Mouse (Mus musculus) stomach, postnatal 0 days (tissue): Measurements from ENCODE around the gene Hmgb2. TPM values are rescaled to one million over a fixed set of nuclear protein-coding genes. Genes with fewer than 3 reads are reported as not detected.
A peak's percentile ranks its signal among the peaks of the same experiment; 100 is the strongest.

Source experiments
- ATAC-seq: fragments of 200-750 bp; cut with Nextera tagmentation; 2 replicates; pipeline ENCODE4 v1.8.0; 2017; ENCODE audit not compliant: low FRiP score, low TSS enrichment
- DNase-seq: peaks from one replicate; pipeline ENCODE4 v3.0.0-alpha.2; 2016; ENCODE audit warnings: low spot score
- H3K27ac ChIP-seq: fragments of 300-500 bp; sonication (generic); replicated peaks from 2 replicates; pipeline ENCODE4 v1.5.1; 2014; ENCODE audit warnings: mild to moderate bottlenecking, control low read depth
- H3K27me3 ChIP-seq: fragments of 300-500 bp; sonication (generic); 2 replicates; pipeline ENCODE4 v1.6.1; 2014; ENCODE audit warnings: low read length; ENCODE audit not compliant: control insufficient read depth, insufficient read depth
- H3K36me3 ChIP-seq: fragments of 300-500 bp; sonication (generic); 2 replicates; pipeline ENCODE4 v1.6.1; 2014; ENCODE audit warnings: low read length, mixed read lengths; ENCODE audit not compliant: control insufficient read depth, insufficient read depth
- H3K4me1 ChIP-seq: fragments of 300-500 bp; sonication (generic); replicated peaks from 2 replicates; pipeline ENCODE4 v1.6.1; 2014; ENCODE audit warnings: antibody characterized with exemption; ENCODE audit not compliant: control insufficient read depth, insufficient read depth
- H3K4me2 ChIP-seq: fragments of 300-500 bp; sonication (generic); replicated peaks from 2 replicates; pipeline ENCODE4 v1.6.1; 2014; ENCODE audit warnings: low read depth, mild to moderate bottlenecking, control low read depth, moderate library complexity
- H3K4me3 ChIP-seq: fragments of 300-500 bp; sonication (generic); 2 replicates; pipeline ENCODE4 v1.5.1; 2014; ENCODE audit warnings: low read depth, low read length, control low read depth
- H3K9ac ChIP-seq: fragments of 300-500 bp; sonication (generic); 2 replicates; pipeline ENCODE4 v1.6.1; 2014; ENCODE audit warnings: mild to moderate bottlenecking, low read length, control low read depth, mixed read lengths
- H3K9me3 ChIP-seq: fragments of 300-500 bp; sonication (generic); 2 replicates; pipeline ENCODE4 v1.6.1; 2016; ENCODE audit warnings: low read length; ENCODE audit not compliant: control insufficient read depth
- CTCF ChIP-seq: IDR thresholded peaks from 2 replicates; pipeline ENCODE4 v1.5.1; 2016; ENCODE audit warnings: antibody characterized with exemption, low read depth, mild to moderate bottlenecking, moderate library complexity
- EP300 ChIP-seq: optimal IDR thresholded peaks from 2 replicates; pipeline ENCODE3; 2016; ENCODE audit warnings: antibody characterized with exemption
- WGBS: fragments of 180-500 bp; shearing (Covaris S2); extraction: QIAGEN DNeasy Blood & Tissue Kit; methylation state at CpG from one replicate; pipeline ENCODE4 v1.1.7; 2014; 5-methylcytosine and 5-hydroxymethylcytosine counted together
- polyA plus RNA-seq: library from polyadenylated mRNA; unstranded; fragments of >200 nt; fragmentation: Nextera tagmentation; extraction: Ambion mirVana; gene quantifications from 2 replicates; pipeline ENCODE4 v1.2.1, GENCODE M21; 2015

The Hmgb2 gene
- polyA plus RNA-seq, 1 experiment from 2014 or later = 220 TPM

DNA sequence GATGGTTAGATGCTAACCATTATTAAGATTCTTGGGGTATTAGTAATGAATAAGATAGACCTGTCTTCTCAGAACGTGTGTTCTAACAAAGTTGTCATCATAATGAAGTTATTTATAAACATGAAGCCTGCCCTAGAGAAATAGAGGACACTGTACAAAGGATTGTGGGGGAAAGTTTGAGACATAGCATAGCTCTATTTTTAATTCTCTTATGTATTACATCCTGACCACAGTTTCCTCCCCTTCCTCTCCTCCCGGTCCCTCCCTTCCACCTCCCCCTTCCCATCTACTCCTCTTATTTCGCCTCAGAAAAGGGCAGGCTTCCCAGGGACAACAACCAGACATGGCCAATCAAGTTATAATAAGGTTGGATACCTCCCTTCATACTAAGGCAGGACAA is 33.3 kb upstream of the Hmgb2 start:
- DNase-seq = no peak
- no peak overlapping the region for H3K27ac ChIP-seq
- no peak overlapping the region for H3K4me2 ChIP-seq
- peaks cover 6% of the 10 kb centered on the region; the same call in 1 of the 2 replicates for H3K36me3 ChIP-seq
- no peak overlapping the region for H3K9ac ChIP-seq
- no peaks in the 10 kb centered on the region for H3K9me3 ChIP-seq
- WGBS = 60% methylated on average over 3 of the region's 3 CpGs
- no peaks in the 10 kb centered on the region for H3K4me1 ChIP-seq
- ATAC-seq = no peak
- TF ChIP-seq CTCF (no peak), EP300 (no peak)
- no peak overlapping the region for H3K4me3 ChIP-seq
- H3K27me3 ChIP-seq = no peaks in the 10 kb centered on the region

DNA sequence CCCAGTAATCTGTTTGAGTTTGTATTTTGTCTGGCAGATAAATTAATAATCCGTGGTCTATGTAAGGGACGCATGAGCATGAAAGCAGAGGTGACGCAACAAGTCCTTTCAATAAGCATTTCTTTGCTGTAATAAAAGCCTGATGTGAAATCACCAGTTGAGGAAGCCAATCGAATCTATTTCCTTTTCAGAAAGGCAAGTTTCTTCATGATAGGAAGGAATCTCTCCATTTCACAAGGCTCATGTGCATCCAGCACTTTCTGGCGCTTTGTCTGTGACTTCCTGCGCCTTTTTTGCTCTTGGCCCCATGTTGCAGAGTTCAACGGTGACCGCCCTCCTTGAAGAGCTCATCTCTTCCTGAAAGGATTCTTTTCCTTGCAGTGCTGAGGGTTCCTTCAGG is 32.0 kb upstream of the Hmgb2 start:
- Histone ChIP-seq H3K9me3 (no peaks in the 10 kb centered on the region), H3K27ac (no peak overlapping the region), H3K36me3 (peaks cover 6% of the 10 kb centered on the region; the same call in 1 of the 2 replicates), H3K4me3 (no peak overlapping the region), H3K4me2 (no peak overlapping the region), H3K9ac (no peak overlapping the region), H3K27me3 (no peaks in the 10 kb centered on the region), H3K4me1 (no peaks in the 10 kb centered on the region)
- ATAC-seq (no peak), DNase-seq (no peak)
- TF ChIP-seq CTCF (no peak), EP300 (peak; percentile 37)
- WGBS = 75% methylated on average over 8 of the region's 8 CpGs

- Histone ChIP-seq H3K9me3 (no peaks in the 10 kb centered on the region), H3K27ac (no peak overlapping the region), H3K4me3 (no peak overlapping the region), H3K9ac (no peak overlapping the region), H3K4me1 (no peaks in the 10 kb centered on the region), H3K4me2 (no peak overlapping the region), H3K36me3 (peaks cover 6% of the 10 kb centered on the region; the same call in 1 of the 2 replicates), H3K27me3 (no peaks in the 10 kb centered on the region)
- TF ChIP-seq CTCF (no peak), EP300 (no peak)
- WGBS = 78% methylated on average over 4 of the region's 4 CpGs
- no peak for DNase-seq
- no peak for ATAC-seq
Observed at GRCm38 (mm10) chr8:57480606-57481005, 31.1 kb upstream of the Hmgb2 start.

DNA sequence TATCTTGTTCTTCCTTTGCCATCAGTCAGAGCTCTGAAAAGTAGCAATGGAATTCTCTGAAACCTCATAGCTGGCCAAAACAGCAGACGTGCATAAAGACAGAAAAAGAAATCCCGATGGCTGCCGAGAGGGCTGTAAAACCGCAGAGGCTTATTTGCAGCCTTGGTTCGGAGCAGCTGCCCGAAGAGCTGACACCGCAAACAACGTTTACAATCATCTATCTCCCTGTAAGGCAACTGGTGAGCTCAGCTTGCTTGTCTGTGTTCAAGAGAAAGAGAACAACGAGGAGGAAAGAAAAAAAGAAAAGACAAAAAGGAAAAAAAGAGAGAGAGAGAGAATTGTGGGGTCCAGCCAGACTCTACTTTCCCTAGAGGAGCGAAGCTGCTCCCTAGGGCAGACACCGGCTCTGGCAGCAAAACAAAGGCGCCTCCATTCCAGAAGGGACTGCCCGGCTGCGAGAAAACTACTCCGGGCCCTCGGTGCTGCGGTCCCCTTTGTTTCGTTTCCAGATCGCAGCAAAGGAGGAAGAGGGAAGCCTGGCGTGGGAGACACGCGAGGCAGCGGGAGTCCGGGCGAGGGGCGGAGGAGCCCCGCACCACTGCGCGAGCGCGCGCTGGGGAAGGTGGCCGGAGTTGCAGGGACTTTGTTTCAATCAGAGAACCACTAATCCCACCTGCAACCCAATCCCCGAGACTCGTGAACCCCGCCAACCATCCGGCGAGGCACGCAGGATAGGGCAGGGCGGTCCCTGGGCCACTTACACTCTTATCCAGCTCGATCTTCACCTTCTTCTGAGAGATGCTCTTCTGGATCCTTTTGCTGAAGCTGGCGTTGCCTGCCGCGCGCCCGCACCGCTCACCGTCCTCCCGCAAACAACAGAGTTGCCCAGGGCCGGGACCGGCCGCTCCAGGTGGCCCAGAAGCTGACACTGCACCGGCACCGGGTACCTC is 24.9 kb upstream of the Hmgb2 start:
- Histone ChIP-seq H3K36me3 (peaks cover 4% of the 10 kb centered on the region; the same call in 1 of the 2 replicates), H3K27me3 (no peaks in the 10 kb centered on the region), H3K4me1 (no peaks in the 10 kb centered on the region), H3K9me3 (no peaks in the 10 kb centered on the region), H3K4me3 (peak overlapping the region; percentile 97), H3K4me2 (peak overlapping the region; percentile 64), H3K9ac (peak overlapping the region; percentile 74), H3K27ac (peak overlapping the region; percentile 91)
- peak; percentile 45 for ATAC-seq
- under 1% methylated on average over 54 of the region's 54 CpGs for WGBS
- TF ChIP-seq EP300 (no peak), CTCF (no peak)
- DNase-seq = peak; percentile 54

DNA sequence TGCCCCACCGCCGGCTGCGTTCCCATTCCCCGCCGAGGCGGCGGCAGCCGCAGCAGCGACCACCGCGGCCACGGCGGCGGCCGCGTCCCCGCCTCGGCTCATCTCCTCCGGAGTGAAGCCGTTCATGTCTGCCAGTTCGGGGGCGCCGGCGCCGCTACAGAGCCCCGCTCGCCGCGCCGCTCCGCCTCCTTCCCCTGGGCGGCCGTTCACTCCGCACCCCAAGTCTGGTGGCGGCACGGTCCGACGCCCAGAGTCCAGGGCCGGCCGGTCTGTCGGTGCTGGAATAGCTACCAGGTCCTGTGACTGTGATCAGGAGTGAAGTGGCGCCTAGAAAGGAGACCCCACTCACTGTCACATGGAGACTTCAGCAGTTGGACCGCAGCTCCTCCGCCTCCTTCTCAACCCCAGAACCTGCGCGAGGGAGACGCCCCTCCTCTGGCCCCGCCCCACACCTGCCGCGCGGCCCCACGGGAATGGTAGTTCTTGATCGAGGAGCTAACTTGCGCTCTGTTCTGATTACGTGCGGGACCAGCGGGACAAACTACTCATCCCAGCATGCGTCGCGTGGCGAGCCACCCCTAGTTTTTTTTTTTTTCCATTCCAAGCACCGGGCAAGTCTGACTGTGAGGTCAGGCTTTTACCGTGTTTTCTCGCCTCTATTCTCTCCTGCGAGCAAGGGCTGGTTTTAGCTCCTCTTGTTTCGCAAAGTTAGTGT is 24.1 kb upstream of the Hmgb2 start, which contains the start of gene Sap30:
Gene Sap30 (minus strand): TSS at position 420 of the 715 bp plus-strand sequence.
- ATAC-seq (peak; percentile 98), DNase-seq (peak; percentile 99)
- Histone ChIP-seq H3K36me3 (no peaks in the 10 kb centered on the region), H3K9ac (peak within 1 kb of the TSS; percentile 74), H3K4me1 (no peaks in the 10 kb centered on the region), H3K27me3 (no peaks in the 10 kb centered on the region), H3K4me3 (peak within 1 kb of the TSS; percentile 97), H3K4me2 (peak within 1 kb of the TSS; percentile 64), H3K27ac (peak within 1 kb of the TSS; percentile 91), H3K9me3 (no peaks in the 10 kb centered on the region)
- 0% methylated on average over 59 of the region's 66 CpGs for WGBS
- no peak for TF ChIP-seq CTCF
- TF ChIP-seq EP300 = no peak
